Mouse (Mus musculus) kidney, postnatal 0 days (tissue): ENCODE data around the gene Aoah. TPM values are rescaled to one million over a fixed set of nuclear protein-coding genes. Genes with fewer than 3 reads are reported as not detected.
A peak's percentile ranks its signal among the peaks of the same experiment; 100 is the strongest.

Source experiments
- ATAC-seq: fragments of 200-750 bp; cut with Nextera tagmentation; replicated peaks from 2 replicates; pipeline ENCODE4 v1.8.0; 2017; ENCODE audit warnings: low read depth, moderate number of reproducible peaks, moderate TSS enrichment, moderate library complexity; ENCODE audit not compliant: low FRiP score
- DNase-seq: peaks from one replicate; pipeline ENCODE4 v3.0.0-alpha.2; 2016; ENCODE audit warnings: low spot score
- H3K27ac ChIP-seq: fragments of 300-500 bp; sonication (generic); 2 replicates; pipeline ENCODE4 v1.5.1; 2014; ENCODE audit warnings: mild to moderate bottlenecking
- H3K27me3 ChIP-seq: fragments of 300-500 bp; sonication (generic); 2 replicates; pipeline ENCODE4 v1.6.1; 2014; ENCODE audit warnings: low read length, mixed read lengths; ENCODE audit not compliant: insufficient read depth
- H3K36me3 ChIP-seq: fragments of 300-500 bp; sonication (generic); 2 replicates; pipeline ENCODE4 v1.6.1; 2014; ENCODE audit warnings: low read length, mixed read lengths; ENCODE audit not compliant: insufficient read depth
- H3K4me1 ChIP-seq: fragments of 300-500 bp; sonication (generic); replicated peaks from 2 replicates; pipeline ENCODE4 v1.6.1; 2014; ENCODE audit warnings: antibody characterized with exemption, low read length, mixed read lengths; ENCODE audit not compliant: insufficient read depth
- H3K4me2 ChIP-seq: fragments of 300-500 bp; sonication (generic); 2 replicates; pipeline ENCODE4 v1.6.1; 2014; ENCODE audit warnings: mild to moderate bottlenecking, low read length, moderate library complexity, mixed read lengths
- H3K4me3 ChIP-seq: fragments of 300-500 bp; sonication (generic); replicated peaks from 2 replicates; pipeline ENCODE4 v1.5.1; 2014; ENCODE audit warnings: low read depth, low read length
- H3K9ac ChIP-seq: fragments of 300-500 bp; sonication (generic); 2 replicates; pipeline ENCODE4 v1.6.1; 2014; ENCODE audit warnings: low read depth, low read length
- H3K9me3 ChIP-seq: fragments of 300-500 bp; sonication (generic); replicated peaks from 2 replicates; pipeline ENCODE4 v1.6.1; 2016; ENCODE audit warnings: low read length, inconsistent platforms, mixed read lengths
- CTCF ChIP-seq: IDR thresholded peaks from 2 replicates; pipeline ENCODE4 v1.5.1; 2016; ENCODE audit warnings: antibody characterized with exemption, low read depth, mild to moderate bottlenecking, moderate library complexity
- WGBS: fragments of 180-500 bp; shearing (Covaris S2); extraction: QIAGEN DNeasy Blood & Tissue Kit; methylation state at CpG from one replicate; pipeline ENCODE4 v1.1.7; 2014; 5-methylcytosine and 5-hydroxymethylcytosine counted together
- polyA plus RNA-seq: library from polyadenylated mRNA; unstranded; fragments of >200 nt; fragmentation: Nextera tagmentation; extraction: Ambion mirVana; gene quantifications from 2 replicates; pipeline ENCODE4 v1.2.1, GENCODE M21; 2015

Aoah gene
- polyA plus RNA-seq, 1 experiment from 2014 or later = 4.2 TPM

DNA sequence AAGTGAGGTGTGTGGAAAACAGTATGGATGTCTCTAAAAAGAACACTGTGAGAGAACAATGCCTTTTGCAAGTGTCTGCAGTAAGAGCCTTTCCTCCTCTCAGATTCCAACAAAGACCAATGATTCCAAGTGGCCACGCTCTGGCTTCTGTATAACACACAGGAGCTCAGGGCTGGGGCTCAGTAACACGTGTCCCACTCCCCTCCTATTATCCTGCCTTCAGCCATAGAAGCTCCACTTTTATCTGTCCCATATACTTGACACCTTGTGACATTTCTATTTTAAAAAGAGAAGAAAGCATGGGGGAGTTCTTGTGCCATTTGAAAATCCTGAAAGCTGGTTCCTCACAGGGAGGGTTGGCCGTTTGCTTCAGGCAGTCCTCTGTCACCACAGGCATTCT is 219.7 kb downstream of the Aoah start:
- Histone ChIP-seq H3K9ac (no peak overlapping the region), H3K9me3 (no peaks in the 10 kb centered on the region), H3K36me3 (no peaks in the 10 kb centered on the region), H3K4me2 (no peak overlapping the region), H3K27me3 (no peaks in the 10 kb centered on the region), H3K27ac (no peak overlapping the region), H3K4me3 (no peak overlapping the region), H3K4me1 (no peaks in the 10 kb centered on the region)
- DNase-seq (no peak), ATAC-seq (no peak)
- TF ChIP-seq CTCF = no peak
- 62% methylated on average over 3 of the region's 3 CpGs for WGBS

DNA sequence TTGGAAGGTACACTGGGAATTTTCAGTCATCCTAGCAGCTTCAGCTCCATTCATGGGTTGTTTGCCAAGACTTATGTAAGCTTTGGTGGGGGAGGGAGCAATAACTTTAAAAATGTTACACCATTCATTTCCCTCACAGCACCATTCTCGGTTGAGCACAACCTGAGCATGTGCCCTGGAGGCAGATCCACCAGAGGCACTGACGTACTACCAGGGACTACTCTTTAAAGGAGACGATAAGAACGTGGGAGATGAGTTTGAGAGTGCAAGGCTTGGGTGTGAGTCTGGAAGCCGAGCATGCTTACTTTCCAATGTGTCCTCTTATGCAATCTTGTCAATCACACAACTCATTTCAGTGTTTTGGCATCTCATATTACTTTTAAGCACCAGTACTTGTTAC is 230.9 kb downstream of the Aoah start:
- DNase-seq (no peak), ATAC-seq (no peak)
- 75% methylated on average over 5 of the region's 5 CpGs for WGBS

DNA sequence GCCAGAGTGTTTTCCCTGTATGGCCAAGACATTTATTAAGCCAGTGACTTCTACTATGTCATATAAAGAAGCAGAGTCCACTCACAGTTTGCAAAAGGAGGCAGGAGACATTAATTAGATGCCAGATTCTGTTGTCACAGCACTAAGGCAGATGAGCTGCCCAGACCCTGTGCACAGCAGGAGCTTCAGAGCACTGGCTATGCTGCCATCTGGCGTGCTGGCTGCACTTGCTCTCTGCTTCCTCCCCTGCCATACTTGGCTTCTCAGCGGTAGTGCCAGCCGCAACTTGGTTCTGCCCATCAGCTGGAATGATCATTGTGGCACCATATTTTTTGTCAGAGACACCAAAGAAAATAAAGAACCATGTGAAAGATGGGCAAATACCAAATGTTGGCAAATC is 239.3 kb downstream of the Aoah start:
- H3K27ac ChIP-seq = no peak overlapping the region
- no peak overlapping the region for H3K4me2 ChIP-seq
- H3K4me1 ChIP-seq = no peaks in the 10 kb centered on the region
- no peak overlapping the region for H3K9ac ChIP-seq
- peak; percentile 14; the same call in 1 of the 2 replicates for TF ChIP-seq CTCF
- no peaks in the 10 kb centered on the region for H3K27me3 ChIP-seq
- H3K4me3 ChIP-seq = no peak overlapping the region
- H3K9me3 ChIP-seq = no peaks in the 10 kb centered on the region
- no peaks in the 10 kb centered on the region for H3K36me3 ChIP-seq
- no peak for ATAC-seq
- no peak for DNase-seq
- WGBS = 69% methylated on average over 3 of the region's 3 CpGs

More for the DNA sequence above, 230.9 kb downstream of the Aoah start:
- H3K4me1 ChIP-seq = no peaks in the 10 kb centered on the region
- H3K36me3 ChIP-seq = no peaks in the 10 kb centered on the region
- H3K4me3 ChIP-seq = no peak overlapping the region
- H3K9ac ChIP-seq = no peak overlapping the region
- H3K9me3 ChIP-seq = no peaks in the 10 kb centered on the region
- no peak for TF ChIP-seq CTCF
- no peak overlapping the region for H3K4me2 ChIP-seq
- no peaks in the 10 kb centered on the region for H3K27me3 ChIP-seq
- no peak overlapping the region for H3K27ac ChIP-seq

DNA sequence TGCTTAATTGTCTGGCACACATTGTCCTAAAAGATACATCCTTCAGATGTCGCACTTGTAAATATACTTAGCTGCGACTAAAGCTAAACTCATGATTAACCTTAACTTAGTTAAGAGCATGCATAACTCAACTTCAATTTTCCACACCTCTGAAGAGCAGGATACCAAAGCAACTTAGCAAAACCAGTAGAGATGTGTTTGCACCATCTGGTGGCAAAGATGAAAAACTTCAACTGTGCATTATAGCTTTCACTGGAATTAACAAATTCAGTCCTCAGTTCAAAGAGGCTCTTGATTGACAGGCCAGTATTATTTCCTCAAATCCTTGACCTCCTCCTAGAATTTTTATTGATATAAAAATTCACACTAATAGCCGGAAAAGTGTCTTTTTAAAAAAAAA is 241.1 kb downstream of the Aoah start:
- Histone ChIP-seq H3K9ac (no peak overlapping the region), H3K4me1 (no peaks in the 10 kb centered on the region), H3K27ac (no peak overlapping the region), H3K9me3 (no peaks in the 10 kb centered on the region), H3K4me2 (no peak overlapping the region), H3K36me3 (no peaks in the 10 kb centered on the region), H3K27me3 (no peaks in the 10 kb centered on the region), H3K4me3 (no peak overlapping the region)
- TF ChIP-seq CTCF = peak; percentile 69
- ATAC-seq (no peak), DNase-seq (peak; percentile 51)
- WGBS = 79% methylated on average over 3 of the region's 3 CpGs

DNA sequence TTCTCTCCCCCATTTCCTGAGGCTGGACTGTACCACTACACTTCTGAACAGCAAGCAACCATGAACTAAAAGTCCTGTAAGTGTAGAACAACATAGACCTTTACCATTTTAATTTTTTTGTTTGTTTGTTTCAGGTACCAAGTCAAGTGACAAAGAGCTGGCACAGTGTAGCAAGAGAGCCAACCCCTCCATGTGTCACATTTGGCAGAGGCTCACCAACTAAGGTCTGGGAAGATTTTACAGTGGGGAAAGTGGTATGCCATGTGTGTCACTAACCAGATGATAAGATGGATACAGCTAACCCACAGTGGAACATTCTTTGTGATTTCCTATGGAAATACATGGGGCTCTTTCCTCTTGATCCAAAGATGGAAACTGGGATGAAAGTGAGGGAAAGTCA is 242.1 kb downstream of the Aoah start:
- no peak for TF ChIP-seq CTCF
- Histone ChIP-seq H3K4me3 (no peak overlapping the region), H3K9ac (no peak overlapping the region), H3K36me3 (no peaks in the 10 kb centered on the region), H3K27ac (no peak overlapping the region), H3K27me3 (no peaks in the 10 kb centered on the region), H3K9me3 (no peaks in the 10 kb centered on the region), H3K4me1 (no peaks in the 10 kb centered on the region), H3K4me2 (no peak overlapping the region)
- ATAC-seq = no peak
- no peak for DNase-seq

DNA sequence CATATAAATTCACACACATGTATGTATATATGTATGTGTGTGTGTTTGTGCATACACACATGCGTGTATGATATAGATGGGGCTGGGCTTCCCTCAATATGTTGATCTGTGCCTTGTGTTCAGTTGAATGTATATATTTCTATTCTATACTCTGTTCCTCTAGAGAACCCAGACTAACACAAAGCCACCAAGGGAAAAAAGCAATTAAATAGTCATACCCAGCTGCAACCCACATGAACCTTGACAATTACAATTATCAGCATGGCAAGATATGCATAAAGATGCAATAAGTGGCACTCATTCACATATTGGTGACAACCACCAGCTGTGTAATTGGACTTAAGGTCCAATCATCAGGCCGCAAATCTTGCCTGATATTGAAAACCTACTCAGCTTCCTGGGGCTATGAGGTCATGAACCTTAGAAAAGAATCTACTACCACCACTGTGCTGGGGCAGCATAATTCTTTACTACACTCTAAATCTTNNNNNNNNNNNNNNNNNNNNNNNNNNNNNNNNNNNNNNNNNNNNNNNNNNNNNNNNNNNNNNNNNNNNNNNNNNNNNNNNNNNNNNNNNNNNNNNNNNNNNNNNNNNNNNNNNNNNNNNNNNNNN is 246.8 kb downstream of the Aoah start:
- WGBS = 93% methylated on average over 2 of the region's 2 CpGs
- TF ChIP-seq CTCF = no peak
- no peak for ATAC-seq

DNA sequence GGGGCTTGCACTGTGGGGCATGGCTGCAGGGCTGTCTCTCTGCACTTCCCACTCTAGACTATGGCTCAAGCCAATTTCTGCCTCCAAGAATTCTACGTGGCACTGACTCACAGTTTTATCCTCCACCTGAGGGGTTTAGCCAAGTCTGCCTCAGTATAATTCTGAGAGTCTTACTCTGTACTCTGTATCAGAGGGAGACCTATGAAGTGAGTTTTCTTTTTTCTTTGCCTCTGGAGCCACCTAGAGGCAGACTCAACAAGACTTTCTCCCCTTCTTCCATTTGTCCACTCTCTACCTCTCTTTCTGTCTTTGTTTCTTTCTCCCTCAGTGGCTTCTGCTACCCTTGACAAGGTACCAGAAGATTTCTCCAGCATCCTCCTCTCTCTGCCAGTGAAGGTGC is 256.2 kb downstream of the Aoah start:
- DNase-seq (peak; percentile 52), ATAC-seq (no peak)
- Histone ChIP-seq H3K27ac (no peak overlapping the region), H3K9ac (no peak overlapping the region), H3K4me3 (no peak overlapping the region), H3K4me2 (no peak overlapping the region), H3K9me3 (no peaks in the 10 kb centered on the region), H3K4me1 (no peaks in the 10 kb centered on the region), H3K36me3 (no peaks in the 10 kb centered on the region), H3K27me3 (no peaks in the 10 kb centered on the region)
- WGBS = 67% methylated on average over 1 of the region's 1 CpGs
- peak; percentile 60 for TF ChIP-seq CTCF

More for the DNA sequence above, 246.8 kb downstream of the Aoah start:
- H3K4me2 ChIP-seq = no peak overlapping the region
- H3K4me1 ChIP-seq = no peaks in the 10 kb centered on the region
- H3K36me3 ChIP-seq = no peaks in the 10 kb centered on the region
- H3K27me3 ChIP-seq = no peaks in the 10 kb centered on the region
- no peaks in the 10 kb centered on the region for H3K9me3 ChIP-seq
- no peak for DNase-seq
- no peak overlapping the region for H3K27ac ChIP-seq
- H3K4me3 ChIP-seq = no peak overlapping the region
- H3K9ac ChIP-seq = no peak overlapping the region
